Mouse (Mus musculus) embryonic facial prominence, embryonic 12.5 days (tissue): Measurements from ENCODE around the gene Bax. TPM values are rescaled to one million over a fixed set of nuclear protein-coding genes. Genes with fewer than 3 reads are reported as not detected.
"Not testable (repeated sequence)": the region's sequence is repeated elsewhere in the genome, so short reads cannot be mapped to it uniquely, and the experiment has no call there.

Experiments used
- ATAC-seq: fragments of 200-750 bp; cut with Nextera tagmentation; 2 replicates; pipeline ENCODE4 v1.8.0; 2017; ENCODE audit not compliant: insufficient number of reproducible peaks, insufficient read depth, low FRiP score, low TSS enrichment
- H3K27ac ChIP-seq: fragments of 300-500 bp; sonication (generic); 2 replicates; pipeline ENCODE4 v1.5.1; 2016; ENCODE audit warnings: mild to moderate bottlenecking
- H3K27me3 ChIP-seq: fragments of 300-500 bp; sonication (generic); 2 replicates; pipeline ENCODE4 v1.6.1; 2016; ENCODE audit warnings: mild to moderate bottlenecking, moderate library complexity
- H3K36me3 ChIP-seq: fragments of 300-500 bp; sonication (generic); 2 replicates; pipeline ENCODE4 v1.6.1; 2016; ENCODE audit warnings: mild to moderate bottlenecking
- H3K4me1 ChIP-seq: fragments of 300-500 bp; sonication (generic); 2 replicates; pipeline ENCODE4 v1.6.1; 2016
- H3K4me2 ChIP-seq: fragments of 300-500 bp; sonication (generic); replicated peaks from 2 replicates; pipeline ENCODE4 v1.6.1; 2016; ENCODE audit warnings: mild to moderate bottlenecking, moderate library complexity
- H3K4me3 ChIP-seq: fragments of 300-500 bp; sonication (generic); 2 replicates; pipeline ENCODE4 v1.5.1; 2016; ENCODE audit warnings: mild to moderate bottlenecking
- H3K9ac ChIP-seq: fragments of 300-500 bp; sonication (generic); 2 replicates; pipeline ENCODE4 v1.6.1; 2016; ENCODE audit warnings: mild to moderate bottlenecking, moderate library complexity
- H3K9me3 ChIP-seq: fragments of 300-500 bp; sonication (generic); 2 replicates; pipeline ENCODE4 v1.6.1; 2016; ENCODE audit warnings: mild to moderate bottlenecking, moderate library complexity
- whole genome bisulfite sequencing: fragments of 180-500 bp; shearing (Covaris S2); methylation state at CpG from one replicate; pipeline ENCODE4 v1.1.7; 2016; 5-methylcytosine and 5-hydroxymethylcytosine counted together
- polyA plus RNA-seq: library from polyadenylated mRNA; unstranded; fragments of >200 nt; fragmentation: Nextera tagmentation; extraction: Ambion mirVana; gene quantifications from 2 replicates; pipeline ENCODE4 v1.2.1, GENCODE M21; 2016

Gene Bax
- polyA plus RNA-seq, 1 experiment from 2014 or later: 224 TPM

- H3K27ac ChIP-seq: peak overlapping the region; percentile 80
- H3K4me1 ChIP-seq: peaks cover 36% of the 10 kb centered on the region
- H3K4me3 ChIP-seq: no peak overlapping the region
- no peak for ATAC-seq
- no peaks in the 10 kb centered on the region for H3K9me3 ChIP-seq
- no peak overlapping the region; the same call in 1 of the 2 replicates for H3K4me2 ChIP-seq
- no peaks in the 10 kb centered on the region for H3K27me3 ChIP-seq
- 63% methylated on average over 4 of the region's 5 CpGs for WGBS
- no peak overlapping the region for H3K9ac ChIP-seq
- peaks cover 52% of the 10 kb centered on the region for H3K36me3 ChIP-seq
These were observed 5.4 kb downstream of the Bax start for GRCm38 (mm10) chr7:45461326-45461725.

- 25% methylated on average over 13 of the region's 13 CpGs for WGBS
- H3K36me3 ChIP-seq: peaks cover 56% of the 10 kb centered on the region
- peaks cover 33% of the 10 kb centered on the region for H3K4me1 ChIP-seq
- no peaks in the 10 kb centered on the region for H3K9me3 ChIP-seq
- peak overlapping the region; percentile 19 for H3K9ac ChIP-seq
- ATAC-seq: no peak
- peak overlapping the region; percentile 9; the same call in 1 of the 2 replicates for H3K4me3 ChIP-seq
- H3K4me2 ChIP-seq: no peak overlapping the region; the same call in none of the 2 replicates
- H3K27ac ChIP-seq: peak overlapping the region; percentile 80
- no peaks in the 10 kb centered on the region for H3K27me3 ChIP-seq
These were observed 5.8 kb downstream of the Bax start for GRCm38 (mm10) chr7:45460860-45461314.

- Histone ChIP-seq H3K9ac (no peak overlapping the region; the same call in 1 of the 2 replicates), H3K4me3 (peak overlapping the region; percentile 89), H3K9me3 (no peaks in the 10 kb centered on the region), H3K27me3 (no peaks in the 10 kb centered on the region), H3K4me1 (peaks cover 28% of the 10 kb centered on the region), H3K36me3 (peaks cover 61% of the 10 kb centered on the region), H3K4me2 (peak overlapping the region; percentile 43), H3K27ac (peak overlapping the region; percentile 80)
- ATAC-seq: no peak
- WGBS: 74% methylated on average over 7 of the region's 7 CpGs
These were observed 6.3 kb downstream of the Bax start for GRCm38 (mm10) chr7:45460377-45460776.

DNA sequence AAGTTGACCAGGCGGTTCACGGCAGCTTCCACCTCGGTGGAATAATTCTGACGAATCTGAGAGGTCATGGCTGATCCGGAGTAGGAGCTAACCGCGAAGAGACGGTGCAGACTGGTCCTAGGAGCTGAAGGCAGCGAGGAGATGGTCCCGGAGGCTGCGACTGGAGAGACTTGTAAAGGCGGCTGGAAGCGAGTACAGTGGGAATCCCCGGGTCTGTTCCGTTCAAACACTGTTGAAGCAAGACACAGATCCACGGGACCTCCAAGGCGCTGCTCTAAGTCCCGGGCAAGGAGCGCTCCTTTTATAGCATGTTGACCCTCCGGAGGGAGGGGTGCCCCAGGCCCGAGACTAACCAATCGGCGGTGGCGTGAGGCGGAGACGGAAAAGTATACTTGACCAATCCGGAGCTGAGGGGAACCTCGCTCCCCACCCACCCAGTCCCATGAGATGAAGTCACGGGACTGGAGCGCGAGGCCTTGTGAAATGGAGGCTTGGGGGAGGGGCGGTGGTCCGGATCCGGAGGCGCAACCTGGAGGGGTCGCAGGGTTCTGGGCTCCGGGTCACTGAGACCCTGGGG, 7.0 kb downstream of the Bax start, which contains the start of gene Ftl1:
Gene Ftl1, minus strand, starts transcription at position 321 of the 577 bp plus-strand sequence.
- Histone ChIP-seq H3K4me2 (peak within 1 kb of the TSS; percentile 73), H3K4me1 (peaks cover 24% of the 10 kb centered on the region), H3K4me3 (peak within 1 kb of the TSS; percentile 89), H3K9ac (peak within 1 kb of the TSS; percentile 89), H3K27ac (peak within 1 kb of the TSS; percentile 97), H3K36me3 (peaks cover 61% of the 10 kb centered on the region)
- not testable (repeated sequence) for H3K27me3 ChIP-seq, H3K9me3 ChIP-seq
- peak; percentile 94 for ATAC-seq
- WGBS: under 1% methylated on average over 28 of the region's 37 CpGs

DNA sequence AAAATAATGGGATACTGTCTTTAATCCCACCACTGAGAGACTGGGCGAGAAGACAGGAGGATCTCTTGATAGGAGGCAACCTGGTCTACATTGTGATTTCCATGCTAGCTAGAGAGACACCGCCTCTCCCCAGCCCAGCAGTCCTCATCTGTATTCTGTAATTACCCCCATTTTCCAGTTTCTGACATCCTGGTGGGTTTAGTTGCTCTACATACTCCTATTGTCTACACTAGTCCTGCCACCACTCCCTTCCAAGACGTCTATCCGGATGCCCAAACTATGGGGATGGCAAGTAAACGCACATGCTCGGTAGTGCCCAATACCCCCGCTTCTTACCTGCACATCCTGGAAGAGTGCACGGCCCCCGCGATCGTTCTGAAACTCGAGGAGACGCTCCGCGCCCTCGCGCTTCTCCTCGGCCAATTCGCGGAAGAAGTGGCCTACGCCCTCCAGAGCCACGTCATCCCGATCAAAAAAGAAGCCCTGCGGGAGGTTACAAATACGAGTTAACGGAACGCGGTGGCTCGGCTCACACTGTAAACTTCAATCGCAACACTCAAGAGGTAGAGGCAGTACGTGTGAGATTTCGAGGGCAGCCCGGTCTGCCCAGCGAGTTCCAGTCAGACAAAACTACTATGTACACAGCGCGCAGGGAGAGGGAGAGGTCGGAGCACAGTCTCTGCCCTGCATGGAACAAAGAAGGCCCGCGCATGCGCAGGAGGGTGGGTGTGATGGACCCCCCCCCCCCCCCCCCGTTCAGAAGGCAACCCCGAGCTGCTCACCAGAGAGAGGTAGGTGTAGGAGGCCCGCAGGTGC, 7.7 kb downstream of the Bax start:
- ATAC-seq: peak; percentile 57
- no peaks in the 10 kb centered on the region for H3K27me3 ChIP-seq
- peak overlapping the region; percentile 89 for H3K9ac ChIP-seq
- H3K9me3 ChIP-seq: no peaks in the 10 kb centered on the region
- peaks cover 62% of the 10 kb centered on the region for H3K36me3 ChIP-seq
- peak overlapping the region; percentile 89 for H3K4me3 ChIP-seq
- peak overlapping the region; percentile 97 for H3K27ac ChIP-seq
- H3K4me1 ChIP-seq: peaks cover 24% of the 10 kb centered on the region
- peak overlapping the region; percentile 73 for H3K4me2 ChIP-seq
- WGBS: under 1% methylated on average over 43 of the region's 43 CpGs

- Histone ChIP-seq H3K9ac (peak overlapping the region; percentile 89), H3K36me3 (peaks cover 61% of the 10 kb centered on the region), H3K27ac (0 out of 2 replicates have a peak overlapping the region, but pooled peaks have one; percentile 42), H3K9me3 (no peaks in the 10 kb centered on the region), H3K4me3 (peak overlapping the region; percentile 89), H3K27me3 (no peaks in the 10 kb centered on the region), H3K4me2 (peak overlapping the region; percentile 73), H3K4me1 (peaks cover 24% of the 10 kb centered on the region)
- ATAC-seq: no peak
- 69% methylated on average over 10 of the region's 10 CpGs for WGBS
These were observed 9.3 kb downstream of the Bax start for GRCm38 (mm10) chr7:45457204-45458060.

DNA sequence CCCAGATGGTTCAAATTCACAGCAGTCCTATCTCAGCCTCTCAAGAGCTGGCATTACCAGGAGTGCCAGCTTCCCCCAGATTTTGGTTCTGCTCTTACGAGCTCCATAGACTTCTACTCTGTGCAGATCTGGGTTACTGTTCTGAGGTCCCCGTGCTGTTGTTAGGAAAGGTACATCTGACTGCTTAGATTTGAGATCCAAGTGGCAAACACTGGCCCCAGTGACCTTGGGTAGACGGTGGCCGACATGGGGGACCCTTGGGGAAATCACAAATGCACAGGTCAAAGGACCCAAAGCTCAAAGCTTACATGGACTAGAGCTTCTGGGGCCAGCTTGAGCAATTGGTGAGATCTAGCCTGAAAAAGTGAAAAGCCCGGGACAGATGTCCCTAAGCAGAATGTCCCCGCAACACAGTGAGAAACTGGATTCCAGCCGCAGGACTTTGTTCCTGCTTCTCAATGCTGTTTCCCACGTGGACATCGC, 9.9 kb downstream of the Bax start:
- no peak for ATAC-seq
- Histone ChIP-seq H3K9me3 (no peaks in the 10 kb centered on the region), H3K27ac (peak overlapping the region; percentile 30; the same call in 1 of the 2 replicates), H3K4me3 (0 out of 2 replicates have a peak overlapping the region, but pooled peaks have one; percentile 89), H3K27me3 (no peaks in the 10 kb centered on the region), H3K4me2 (no peak overlapping the region), H3K4me1 (peaks cover 24% of the 10 kb centered on the region), H3K9ac (no peak overlapping the region; the same call in 1 of the 2 replicates), H3K36me3 (peaks cover 61% of the 10 kb centered on the region)
- 51% methylated on average over 9 of the region's 9 CpGs for WGBS

DNA sequence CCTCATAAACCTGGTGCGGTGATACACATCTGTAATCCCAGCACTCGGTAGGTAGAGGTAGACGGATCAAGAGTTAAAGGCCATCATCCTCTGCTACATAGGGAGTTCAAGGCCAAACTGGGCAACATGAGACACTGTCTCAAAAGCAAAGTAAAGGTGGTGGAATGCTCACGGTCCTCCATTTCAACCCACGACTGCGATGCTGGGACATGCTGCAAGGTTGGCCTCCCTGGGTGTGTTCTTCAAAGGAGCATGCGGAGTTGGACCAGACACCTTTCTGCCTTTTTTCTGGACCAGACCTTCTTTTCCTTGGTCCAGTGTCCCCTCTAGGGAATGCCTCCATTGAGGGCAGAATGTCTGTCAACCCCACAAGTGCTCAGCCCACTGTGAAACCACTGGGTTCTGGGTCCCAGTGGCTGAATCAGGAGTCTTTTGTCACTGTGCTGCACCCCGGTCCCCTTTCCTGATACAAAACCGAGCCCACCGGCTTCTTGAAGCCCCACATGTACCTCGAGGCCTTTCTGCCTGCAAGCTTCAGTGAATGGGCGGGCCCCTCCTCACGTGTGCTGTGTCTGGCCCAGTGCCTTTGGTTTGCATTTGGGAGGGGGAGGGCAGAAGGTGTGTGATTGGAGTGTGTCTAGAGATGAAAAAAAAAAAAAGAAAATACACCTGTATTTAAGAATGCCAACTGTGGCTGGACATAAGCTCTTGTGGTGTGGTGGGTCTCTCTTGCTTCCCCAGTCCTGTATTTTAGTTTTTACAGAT, 10.6 kb downstream of the Bax start:
- no peak overlapping the region for H3K9ac ChIP-seq

GRCm38 (mm10) chr7:45454971-45455370, 11.7 kb downstream of the Bax start:
- H3K4me1 ChIP-seq: peaks cover 14% of the 10 kb centered on the region
- H3K27me3 ChIP-seq: no peaks in the 10 kb centered on the region
- H3K27ac ChIP-seq: no peak overlapping the region
- peaks cover 67% of the 10 kb centered on the region for H3K36me3 ChIP-seq
- H3K4me2 ChIP-seq: no peak overlapping the region
- no peaks in the 10 kb centered on the region for H3K9me3 ChIP-seq
- 89% methylated on average over 15 of the region's 15 CpGs for WGBS
- ATAC-seq: no peak
- H3K9ac ChIP-seq: no peak overlapping the region
- H3K4me3 ChIP-seq: no peak overlapping the region

More for the DNA sequence above, 10.6 kb downstream of the Bax start:
- 71% methylated on average over 13 of the region's 13 CpGs for WGBS
- Histone ChIP-seq H3K4me3 (no peak overlapping the region), H3K9me3 (no peaks in the 10 kb centered on the region), H3K4me2 (no peak overlapping the region), H3K36me3 (peaks cover 60% of the 10 kb centered on the region), H3K4me1 (peaks cover 24% of the 10 kb centered on the region), H3K27ac (0 out of 2 replicates have a peak overlapping the region, but pooled peaks have one; percentile 30), H3K27me3 (no peaks in the 10 kb centered on the region)
- no peak for ATAC-seq

- Histone ChIP-seq H3K4me1 (no peaks in the 10 kb centered on the region), H3K4me2 (no peak overlapping the region), H3K4me3 (no peak overlapping the region), H3K27me3 (no peaks in the 10 kb centered on the region), H3K9ac (no peak overlapping the region), H3K36me3 (peaks cover 69% of the 10 kb centered on the region), H3K9me3 (no peaks in the 10 kb centered on the region), H3K27ac (no peak overlapping the region)
- 53% methylated on average over 23 of the region's 23 CpGs for WGBS
- ATAC-seq: peak; percentile 75; the same call in 1 of the 2 replicates
These were observed 15.2 kb downstream of the Bax start for GRCm38 (mm10) chr7:45451344-45451982.
